Mouse (Mus musculus): Measurements from ENCODE around the gene 4933430I17Rik.

4933430I17Rik gene

GRCm38 (mm10) chr4:62503374-62503970 is 21.7 kb upstream of the 4933430I17Rik start, which contains the start of gene Hdhd3:
Gene Hdhd3, minus strand, starts transcription at chr4:62503467.
- no peak for DNase-seq (ENCODE audit: extremely low spot score)

GRCm38 (mm10) chr4:62505991-62506390 is 19.2 kb upstream of the 4933430I17Rik start:
- no peak for DNase-seq (ENCODE audit: extremely low spot score)

GRCm38 (mm10) chr4:62506798-62507197 is 18.4 kb upstream of the 4933430I17Rik start:
- DNase-seq (ENCODE audit: extremely low spot score): no peak

- DNase-seq (ENCODE audit: extremely low spot score): no peak
Measured at GRCm38 (mm10) chr4:62508839-62509238, 16.3 kb upstream of the 4933430I17Rik start.

GRCm38 (mm10) chr4:62509946-62510345 is 15.2 kb upstream of the 4933430I17Rik start:
- DNase-seq (ENCODE audit: extremely low spot score): no peak

GRCm38 (mm10) chr4:62513998-62514506 is 11.1 kb upstream of the 4933430I17Rik start:
- DNase-seq (ENCODE audit: extremely low spot score): no peak

- DNase-seq (ENCODE audit: extremely low spot score): no peak
Measured at GRCm38 (mm10) chr4:62514995-62515394, 10.2 kb upstream of the 4933430I17Rik start.

- no peak for DNase-seq (ENCODE audit: extremely low spot score)
Measured at GRCm38 (mm10) chr4:62515490-62515889, 9.7 kb upstream of the 4933430I17Rik start.

- no peak for DNase-seq (ENCODE audit: extremely low spot score)
Measured at GRCm38 (mm10) chr4:62516079-62516478, 9.1 kb upstream of the 4933430I17Rik start.

GRCm38 (mm10) chr4:62516579-62516978 is 8.6 kb upstream of the 4933430I17Rik start:
- DNase-seq (ENCODE audit: extremely low spot score): no peak

- no peak for DNase-seq (ENCODE audit: extremely low spot score)
Measured at GRCm38 (mm10) chr4:62517046-62517445, 8.1 kb upstream of the 4933430I17Rik start.

- DNase-seq (ENCODE audit: extremely low spot score): no peak
Measured at GRCm38 (mm10) chr4:62517538-62518415, 7.4 kb upstream of the 4933430I17Rik start.

GRCm38 (mm10) chr4:62518416-62519121 is 6.6 kb upstream of the 4933430I17Rik start:
- DNase-seq (ENCODE audit: extremely low spot score): no peak

- no peak for DNase-seq (ENCODE audit: extremely low spot score)
Measured at GRCm38 (mm10) chr4:62519122-62519848, 5.9 kb upstream of the 4933430I17Rik start.

GRCm38 (mm10) chr4:62519849-62520233 is 5.3 kb upstream of the 4933430I17Rik start, which contains the start of gene Alad:
Gene Alad, minus strand, starts transcription at chr4:62519918.
- peak; percentile 93 for DNase-seq (ENCODE audit: extremely low spot score)

- no peak for DNase-seq (ENCODE audit: extremely low spot score)
Measured at GRCm38 (mm10) chr4:62520892-62521400, 4.2 kb upstream of the 4933430I17Rik start.

- no peak for DNase-seq (ENCODE audit: extremely low spot score)
Measured at GRCm38 (mm10) chr4:62525489-62525811, 281 bp downstream of the 4933430I17Rik start.

- DNase-seq (ENCODE audit: extremely low spot score): no peak
Measured at GRCm38 (mm10) chr4:62526256-62526655, 1.1 kb downstream of the 4933430I17Rik start.

GRCm38 (mm10) chr4:62527655-62528054 is 2.5 kb downstream of the 4933430I17Rik start:
- no peak for DNase-seq (ENCODE audit: extremely low spot score)

GRCm38 (mm10) chr4:62533729-62534128 is 8.6 kb downstream of the 4933430I17Rik start:
- DNase-seq (ENCODE audit: extremely low spot score): no peak

- no peak for DNase-seq (ENCODE audit: extremely low spot score)
Measured at GRCm38 (mm10) chr4:62541802-62542201, 16.6 kb downstream of the 4933430I17Rik start.

All from embryo, embryonic 9.5 days (tissue).